Mouse (Mus musculus): Measurements from ENCODE around the gene Tmem190. TPM values are rescaled to one million over a fixed set of nuclear protein-coding genes. Genes with fewer than 3 reads are reported as not detected.

Tmem190 gene
- polyA plus RNA-seq, 1 experiment from 2014 or later: not detected

- no peaks in the 10 kb centered on the region for H3K9me3 ChIP-seq
- H3K4me2 ChIP-seq: no peak overlapping the region
- H3K4me3 ChIP-seq (replicated peaks): no peak overlapping the region
- no peak overlapping the region for H3K9ac ChIP-seq
- no peak overlapping the region for H3K27ac ChIP-seq
- ATAC-seq (ENCODE audit: low FRiP score): no peak
- H3K4me1 ChIP-seq: no peaks in the 10 kb centered on the region
- peaks cover 20% of the 10 kb centered on the region for H3K27me3 ChIP-seq
- WGBS: 64% methylated on average over 4 of the region's 4 CpGs
- peaks cover 6% of the 10 kb centered on the region; the same call in 1 of the 2 replicates for H3K36me3 ChIP-seq (replicated peaks)
These were observed 42.6 kb downstream of the Tmem190 start for GRCm38 (mm10) chr7:4825365-4825764.

- no peak overlapping the region for H3K27ac ChIP-seq
- H3K9ac ChIP-seq: no peak overlapping the region
- H3K4me3 ChIP-seq (replicated peaks): no peak overlapping the region
- peaks cover 6% of the 10 kb centered on the region; the same call in 1 of the 2 replicates for H3K36me3 ChIP-seq (replicated peaks)
- H3K9me3 ChIP-seq: no peaks in the 10 kb centered on the region
- WGBS: 9% methylated on average over 12 of the region's 12 CpGs
- H3K27me3 ChIP-seq: peaks cover 54% of the 10 kb centered on the region
- H3K4me2 ChIP-seq: no peak overlapping the region
- H3K4me1 ChIP-seq: no peaks in the 10 kb centered on the region
- no peak for ATAC-seq (ENCODE audit: low FRiP score)
These were observed 47.7 kb downstream of the Tmem190 start for GRCm38 (mm10) chr7:4830476-4830875.

Other genes starting within 250 kb of the Tmem190 start
- gene Syt5, start 235.4 kb upstream of the Tmem190 start, polyA plus RNA-seq (2016; fragmentation: Nextera tagmentation; extraction: Ambion mirVana): 34.6 and 35.2 TPM in 2 replicates
- not detected in 2 replicates for gene Ptprh, start 178.9 kb upstream of the Tmem190 start, polyA plus RNA-seq (2016; fragmentation: Nextera tagmentation; extraction: Ambion mirVana)
- 3.7 and 5.1 TPM in 2 replicates for gene Tmem86b, start 151.5 kb upstream of the Tmem190 start, polyA plus RNA-seq (2016; fragmentation: Nextera tagmentation; extraction: Ambion mirVana)
- gene Ppp6r1, start 123.9 kb upstream of the Tmem190 start, polyA plus RNA-seq (2016; fragmentation: Nextera tagmentation; extraction: Ambion mirVana): 15.4 and 25.3 TPM in 2 replicates
- gene Hspbp1, start 97.9 kb upstream of the Tmem190 start, polyA plus RNA-seq (2016; fragmentation: Nextera tagmentation; extraction: Ambion mirVana): 112 and 114 TPM in 2 replicates
- 3.6 and 3.8 TPM in 2 replicates for gene Brsk1, start 92.3 kb upstream of the Tmem190 start, polyA plus RNA-seq (2016; fragmentation: Nextera tagmentation; extraction: Ambion mirVana)
- gene Tmem150b, start 57.7 kb upstream of the Tmem190 start, polyA plus RNA-seq (2016; fragmentation: Nextera tagmentation; extraction: Ambion mirVana): 0.27 and 0.35 TPM in 2 replicates
- 78.9 and 94.2 TPM in 2 replicates for gene Kmt5c, start 42.8 kb upstream of the Tmem190 start, polyA plus RNA-seq (2016; fragmentation: Nextera tagmentation; extraction: Ambion mirVana)
- 31.3 and 32.5 TPM in 2 replicates for gene Cox6b2, start 29.8 kb upstream of the Tmem190 start, polyA plus RNA-seq (2016; fragmentation: Nextera tagmentation; extraction: Ambion mirVana)
- not detected in 2 replicates for gene Fam71e2, start 11.6 kb upstream of the Tmem190 start, polyA plus RNA-seq (2016; fragmentation: Nextera tagmentation; extraction: Ambion mirVana)
- gene Il11, start 78 bp upstream of the Tmem190 start, polyA plus RNA-seq (2016; fragmentation: Nextera tagmentation; extraction: Ambion mirVana): 0.24 and 0.77 TPM in 2 replicates
- gene Tmem238, start 6.7 kb downstream of the Tmem190 start, polyA plus RNA-seq (2016; fragmentation: Nextera tagmentation; extraction: Ambion mirVana): 2.7 and 3.6 TPM in 2 replicates
- gene Rpl28, start 9.9 kb downstream of the Tmem190 start, polyA plus RNA-seq (2016; fragmentation: Nextera tagmentation; extraction: Ambion mirVana): 306 and 310 TPM in 2 replicates
- gene Ube2s, start 29.7 kb downstream of the Tmem190 start, polyA plus RNA-seq (2016; fragmentation: Nextera tagmentation; extraction: Ambion mirVana): 434 and 445 TPM in 2 replicates
- 4.0 and 4.6 TPM in 2 replicates for gene Shisa7, start 61.8 kb downstream of the Tmem190 start, polyA plus RNA-seq (2016; fragmentation: Nextera tagmentation; extraction: Ambion mirVana)
- 2.1 and 2.7 TPM in 2 replicates for gene Isoc2b, start 87.3 kb downstream of the Tmem190 start, polyA plus RNA-seq (2016; fragmentation: Nextera tagmentation; extraction: Ambion mirVana)
- gene Isoc2a, start 94.2 kb downstream of the Tmem190 start, polyA plus RNA-seq (2016; fragmentation: Nextera tagmentation; extraction: Ambion mirVana): 0.70 and 0.89 TPM in 2 replicates
- 0.24 and 0.41 TPM in 2 replicates for gene Gm36210, start 123.6 kb downstream of the Tmem190 start, polyA plus RNA-seq (2016; fragmentation: Nextera tagmentation; extraction: Ambion mirVana)
- gene Zfp628, start 132.3 kb downstream of the Tmem190 start, polyA plus RNA-seq (2016; fragmentation: Nextera tagmentation; extraction: Ambion mirVana): 4.0 and 4.6 TPM in 2 replicates
- gene Nat14, start 139.1 kb downstream of the Tmem190 start, polyA plus RNA-seq (2016; fragmentation: Nextera tagmentation; extraction: Ambion mirVana): 18.1 and 19.4 TPM in 2 replicates
- 0.89 and 1.4 TPM in 2 replicates for gene Ssc5d, start 142.8 kb downstream of the Tmem190 start, polyA plus RNA-seq (2016; fragmentation: Nextera tagmentation; extraction: Ambion mirVana)
- not detected in 2 replicates for gene Sbk2, start 181.5 kb downstream of the Tmem190 start, polyA plus RNA-seq (2016; fragmentation: Nextera tagmentation; extraction: Ambion mirVana)
- gene Sbk3, start 188.2 kb downstream of the Tmem190 start, polyA plus RNA-seq (2016; fragmentation: Nextera tagmentation; extraction: Ambion mirVana): not detected in 2 replicates
- 55.9 and 56.9 TPM in 2 replicates for gene Zfp579, start 213.2 kb downstream of the Tmem190 start, polyA plus RNA-seq (2016; fragmentation: Nextera tagmentation; extraction: Ambion mirVana)
- 9.5 and 9.6 TPM in 2 replicates for gene Zfp524, start 231.5 kb downstream of the Tmem190 start, polyA plus RNA-seq (2016; fragmentation: Nextera tagmentation; extraction: Ambion mirVana)
- 64.9 and 67.3 TPM in 2 replicates for gene Fiz1, start 231.8 kb downstream of the Tmem190 start, polyA plus RNA-seq (2016; fragmentation: Nextera tagmentation; extraction: Ambion mirVana)
- gene Gm44973, start 232.6 kb downstream of the Tmem190 start, polyA plus RNA-seq (2016; fragmentation: Nextera tagmentation; extraction: Ambion mirVana): 0.69 TPM in 1 of 2 replicates, not detected in the other
- gene Zfp865, start 237.4 kb downstream of the Tmem190 start, polyA plus RNA-seq (2016; fragmentation: Nextera tagmentation; extraction: Ambion mirVana): 6.7 and 7.3 TPM in 2 replicates
- gene Ccdc106, start 237.6 kb downstream of the Tmem190 start, polyA plus RNA-seq (2016; fragmentation: Nextera tagmentation; extraction: Ambion mirVana): 11.0 and 12.8 TPM in 2 replicates

Data from forebrain, embryonic 12.5 days (tissue).